Mouse (Mus musculus) adrenal gland, adult 10 weeks (tissue): ENCODE measurements around the gene Mesp2. TPM values are rescaled to one million over a fixed set of nuclear protein-coding genes. Genes with fewer than 3 reads are reported as not detected.

ENCODE experiments used
- polyA plus RNA-seq: library from polyadenylated mRNA; stranded (reverse); fragments of 350-450 nt; fragmentation: Illumina TruSeq; extraction: RNeasy Lipid Tissue Mini Kit (QIAGEN cat#74804); gene quantifications from one replicate; pipeline ENCODE4 v1.2.3, GENCODE M21; 2014; ENCODE audit warnings: low read depth, low replicate concordance

Gene Mesp2
- polyA plus RNA-seq = not detected

DNA sequence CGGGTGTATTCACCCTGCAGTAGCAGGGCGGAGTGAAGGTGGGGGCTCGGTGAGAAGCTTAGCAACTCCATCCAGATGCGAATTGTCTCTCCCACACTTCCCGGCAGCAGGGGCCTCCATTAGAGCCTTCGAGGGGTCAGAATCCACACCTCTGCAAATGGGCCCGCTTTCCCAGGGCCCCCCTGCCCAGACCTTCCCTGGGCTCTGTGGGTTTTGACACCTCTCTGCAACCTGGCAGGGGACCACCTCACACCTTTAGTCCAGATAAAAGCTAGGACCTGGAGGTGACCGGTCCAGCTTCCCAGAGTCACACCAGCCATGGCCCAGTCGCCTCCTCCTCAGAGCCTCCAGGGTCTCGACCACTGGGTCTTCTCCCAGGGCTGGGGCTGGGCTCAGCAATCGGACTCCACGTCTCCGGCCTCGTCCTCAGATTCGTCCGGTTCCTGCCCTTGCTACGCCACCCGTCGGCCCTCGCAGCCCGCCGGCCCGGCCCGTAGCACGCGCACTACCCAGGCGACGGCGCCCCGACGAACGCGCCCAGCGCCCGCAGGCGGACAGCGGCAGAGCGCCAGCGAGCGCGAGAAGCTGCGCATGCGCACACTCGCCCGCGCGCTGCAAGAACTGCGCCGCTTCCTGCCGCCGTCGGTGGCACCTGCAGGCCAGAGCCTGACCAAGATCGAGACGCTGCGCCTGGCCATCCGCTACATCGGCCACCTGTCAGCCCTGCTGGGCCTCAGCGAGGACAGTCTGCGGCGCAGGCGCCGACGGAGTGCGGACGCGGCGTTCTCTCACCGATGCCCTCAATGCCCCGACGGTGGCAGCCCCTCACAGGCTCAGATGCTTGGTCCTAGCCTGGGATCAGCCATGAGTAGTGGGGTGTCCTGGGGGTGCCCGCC, at the start of gene Mesp2:
Mesp2 (plus strand) TSS at position 117 of the 896 bp plus-strand sequence.

DNA sequence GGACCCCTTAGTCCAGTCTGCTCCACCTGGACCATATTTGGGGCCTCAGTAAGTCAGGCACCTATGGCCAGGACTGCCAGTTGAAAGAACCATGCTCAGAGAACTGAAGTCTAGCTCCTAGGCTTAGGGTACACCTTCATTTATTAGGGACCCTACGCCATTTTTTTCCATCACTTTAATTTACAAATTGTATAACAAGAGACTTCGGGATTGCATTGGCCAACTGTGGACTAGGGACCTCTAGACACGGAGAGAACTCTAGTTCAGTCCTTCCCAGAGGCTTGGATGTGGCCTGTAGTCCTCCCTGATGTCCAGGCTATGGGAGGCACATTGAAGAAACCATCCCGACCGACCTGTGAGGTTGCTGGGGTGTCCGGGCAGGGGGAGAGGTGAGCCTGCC, 16.8 kb upstream of the Mesp2 start, which contains the start of gene Mesp1:
Mesp1 (minus strand) TSS at position 101 of the 400 bp plus-strand sequence.

DNA sequence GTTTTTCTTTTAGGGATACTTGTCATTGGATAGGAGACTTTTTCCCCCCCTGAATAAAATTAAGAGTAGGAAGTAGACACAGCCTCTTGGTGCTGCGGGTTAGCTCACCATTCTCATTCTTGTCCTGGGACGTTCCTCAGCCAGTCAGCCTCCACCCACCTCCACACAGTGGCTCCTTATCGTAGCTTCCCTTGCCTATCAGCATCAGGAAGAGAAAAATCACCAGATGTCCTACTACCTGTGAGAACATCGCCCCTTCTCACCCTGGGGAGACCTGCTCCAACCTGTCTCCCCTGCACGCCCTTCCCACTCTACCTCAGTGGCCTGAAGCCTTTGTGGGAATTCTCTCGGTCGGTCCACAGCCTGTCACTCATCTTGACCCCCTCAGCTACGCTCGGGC, 50.3 kb downstream of the Mesp2 start, which contains the start of gene Anpep:
Anpep (minus strand) TSS at position 249 of the 400 bp plus-strand sequence.

Other genes starting within 250 kb of the Mesp2 start
- gene Rhcg, start 193.1 kb upstream of the Mesp2 start, polyA plus RNA-seq = 1.9 TPM
- 0.58 TPM for gene Ticrr, start 150.5 kb upstream of the Mesp2 start, polyA plus RNA-seq
- 0.47 TPM for gene Kif7, start 95.0 kb upstream of the Mesp2 start, polyA plus RNA-seq
- gene Plin1, start 77.8 kb upstream of the Mesp2 start, polyA plus RNA-seq = 139 TPM
- gene Pex11a, start 67.6 kb upstream of the Mesp2 start, polyA plus RNA-seq = 61.6 TPM
- gene Wdr93, start 67.6 kb upstream of the Mesp2 start, polyA plus RNA-seq = 1.7 TPM
- gene Mesp1, start 16.9 kb upstream of the Mesp2 start, polyA plus RNA-seq = not detected
- gene Anpep, start 50.3 kb downstream of the Mesp2 start, polyA plus RNA-seq = 3.0 TPM
- 36.9 TPM for gene Ap3s2, start 109.9 kb downstream of the Mesp2 start, polyA plus RNA-seq
- gene Arpin, start 124.6 kb downstream of the Mesp2 start, polyA plus RNA-seq = 10.3 TPM
- 0.87 TPM for gene Zfp710, start 214.1 kb downstream of the Mesp2 start, polyA plus RNA-seq